Mouse (Mus musculus): ENCODE measurements around the gene C330007P06Rik.

C330007P06Rik gene

DNA sequence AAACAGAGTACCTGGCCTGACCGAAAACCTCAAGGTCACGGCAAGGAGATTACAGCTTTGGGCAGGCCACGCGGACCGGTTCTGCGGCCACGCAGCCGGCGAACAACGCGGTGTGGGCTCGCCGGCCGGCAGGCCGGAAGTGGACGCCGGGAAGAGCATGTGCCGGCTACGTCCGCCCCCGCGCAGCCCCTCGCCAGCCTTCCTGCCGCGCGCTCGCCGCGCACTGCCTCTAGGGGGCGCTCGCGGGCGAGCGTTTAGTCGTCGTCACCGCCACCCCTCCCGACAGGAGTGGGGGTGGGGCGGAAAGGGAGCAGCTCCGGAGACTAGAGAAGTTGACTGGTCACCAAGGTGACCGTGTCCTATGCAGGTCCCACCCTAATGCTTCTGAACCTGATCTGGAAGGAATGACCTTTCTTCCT lies 77.7 kb downstream of the C330007P06Rik start:
- DNase-seq: peak; percentile 70 to 77

DNA sequence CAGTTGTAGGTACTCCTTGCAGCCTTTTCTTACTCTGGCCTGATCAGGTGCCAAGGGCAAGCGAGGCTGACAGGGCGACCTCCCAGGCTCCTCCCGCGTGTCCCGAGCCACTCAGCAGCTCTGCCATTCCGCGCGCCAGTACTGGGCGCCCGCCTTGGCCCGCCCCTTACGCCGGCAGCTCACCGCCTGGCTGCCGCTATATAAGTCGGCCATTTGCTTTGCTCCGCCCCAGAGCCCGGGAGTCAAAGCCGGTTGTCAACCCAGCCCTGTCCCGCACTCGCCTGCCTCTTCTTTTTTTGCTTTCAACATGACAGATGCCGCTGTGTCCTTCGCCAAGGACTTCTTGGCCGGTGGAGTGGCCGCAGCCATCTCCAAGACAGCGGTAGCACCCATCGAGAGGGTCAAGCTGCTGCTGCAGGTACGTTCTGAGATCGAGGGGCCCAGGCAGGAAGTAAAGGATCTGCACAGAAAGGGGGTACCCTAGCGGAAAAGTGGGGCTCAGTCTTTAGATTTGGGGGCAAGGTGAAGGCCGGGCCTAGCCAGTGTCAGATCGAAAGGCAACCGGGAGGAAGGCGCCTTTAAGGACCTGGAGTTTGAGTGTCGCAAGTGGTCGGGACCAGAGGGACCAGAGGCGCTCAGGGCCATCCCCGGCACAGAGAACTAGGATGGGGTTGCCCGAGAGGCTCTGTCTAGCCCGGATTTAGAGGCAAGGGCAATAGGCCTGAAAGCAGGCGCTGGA lies 78.3 kb downstream of the C330007P06Rik start, which contains the start of gene Slc25a5:
Gene Slc25a5, plus strand, starts transcription at position 228 of the 739 bp plus-strand sequence.
- peak; percentile 71 to 76 for DNase-seq

DNA sequence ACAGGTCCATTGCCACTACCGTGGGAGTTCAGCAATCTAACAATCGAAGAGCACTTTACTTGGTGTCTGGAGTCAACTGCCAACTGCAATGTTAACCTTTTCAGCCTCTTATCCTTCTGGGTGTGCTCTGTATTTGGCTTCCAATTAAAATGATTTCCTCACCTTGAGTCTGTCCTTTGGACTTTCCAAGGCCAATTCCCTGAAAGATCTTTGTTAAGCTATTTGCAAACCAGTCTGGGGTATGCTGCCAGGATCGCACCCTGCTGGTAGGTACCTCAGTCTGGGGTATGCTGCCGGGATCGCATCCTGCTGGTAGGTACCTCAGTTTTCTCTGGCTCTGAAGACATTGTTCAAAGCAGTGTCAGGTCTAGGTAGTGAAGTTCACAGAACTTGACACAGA lies 79.3 kb downstream of the C330007P06Rik start:
- DNase-seq: no peak

DNA sequence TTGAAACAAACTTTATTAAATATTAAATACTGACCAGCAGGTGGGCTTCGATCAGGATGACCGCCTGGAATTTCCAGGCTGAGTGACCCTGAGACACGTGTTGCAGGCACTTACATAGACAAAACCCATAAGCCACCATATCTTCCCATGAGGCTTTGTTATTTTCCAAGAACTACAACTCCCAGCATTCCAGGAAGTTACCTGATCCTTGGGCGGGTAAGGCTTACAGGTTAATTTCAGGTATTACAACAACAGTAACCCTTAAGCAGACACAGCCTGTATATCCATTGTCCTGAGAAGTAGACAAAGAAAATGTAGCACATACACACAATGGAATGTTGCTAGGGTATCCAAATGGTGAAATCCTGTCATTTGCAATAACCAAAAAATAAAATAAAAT lies 84.6 kb downstream of the C330007P06Rik start:
- DNase-seq: no peak

DNA sequence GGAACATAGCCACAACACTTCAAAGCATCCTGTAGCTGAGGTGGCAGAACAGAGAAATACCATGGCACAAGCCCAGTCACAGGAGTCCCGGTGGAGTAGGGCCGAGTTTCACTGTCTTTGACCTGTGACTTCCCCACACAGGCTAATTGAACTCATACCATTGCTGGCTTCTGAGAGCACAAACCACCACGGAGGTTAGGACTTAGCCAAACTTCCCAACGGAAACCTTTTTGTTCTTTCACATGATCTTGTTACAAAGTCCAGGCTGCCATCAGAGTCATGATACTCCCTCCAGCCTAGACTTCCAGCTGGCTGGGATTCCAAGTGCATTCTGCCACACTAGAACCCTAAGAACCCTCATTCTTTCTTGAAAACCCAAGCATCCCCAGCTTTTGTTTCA lies 96.2 kb downstream of the C330007P06Rik start:
- no peak for DNase-seq

DNA sequence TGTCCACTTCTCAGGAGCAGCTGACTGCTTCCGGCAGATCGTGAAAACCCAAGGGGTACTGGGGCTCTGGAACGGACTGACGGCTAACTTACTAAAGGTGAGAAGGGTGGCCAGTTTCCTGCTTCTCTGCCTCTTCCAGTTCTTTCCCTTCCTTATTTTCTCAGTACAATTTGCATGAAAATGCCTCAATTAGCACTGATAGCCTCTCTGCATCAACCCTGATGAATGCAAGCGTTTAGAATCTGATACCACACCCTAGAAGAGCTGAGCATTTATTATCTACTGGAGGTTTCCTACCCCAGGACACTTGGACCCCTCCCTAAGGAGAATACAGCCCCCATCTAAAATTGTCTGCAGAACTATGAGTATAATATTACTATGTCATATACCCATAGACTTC lies 98.4 kb downstream of the C330007P06Rik start:
- DNase-seq: no peak

All from spleen, adult 18-20 months (tissue).